Mouse (Mus musculus) heart, embryonic 13.5 days (tissue): ENCODE data around the gene 1700061G19Rik. TPM values are rescaled to one million over a fixed set of nuclear protein-coding genes. Genes with fewer than 3 reads are reported as not detected.
"Not testable (repeated sequence)": the region's sequence is repeated elsewhere in the genome, so short reads cannot be mapped to it uniquely, and the experiment has no call there.

Source experiments
- ATAC-seq: fragments of 200-750 bp; cut with Nextera tagmentation; 2 replicates; pipeline ENCODE4 v1.8.0; 2017; ENCODE audit warnings: moderate TSS enrichment; ENCODE audit not compliant: insufficient number of reproducible peaks, low FRiP score, low TSS enrichment; ENCODE audit errors: extremely low read depth
- H3K27ac ChIP-seq: fragments of 300-500 bp; sonication (generic); replicated peaks from 2 replicates; pipeline ENCODE4 v1.5.1; 2015; ENCODE audit warnings: moderate library complexity, mild to moderate bottlenecking, inconsistent platforms
- H3K27me3 ChIP-seq: fragments of 300-500 bp; sonication (generic); replicated peaks from 2 replicates; pipeline ENCODE4 v1.6.1; 2015; ENCODE audit warnings: mild to moderate bottlenecking, inconsistent platforms
- H3K36me3 ChIP-seq: fragments of 300-500 bp; sonication (generic); 2 replicates; pipeline ENCODE4 v1.6.1; 2015; ENCODE audit warnings: mild to moderate bottlenecking, inconsistent platforms
- H3K4me1 ChIP-seq: fragments of 300-500 bp; sonication (generic); 2 replicates; pipeline ENCODE4 v1.6.1; 2015; ENCODE audit warnings: inconsistent platforms
- H3K4me2 ChIP-seq: fragments of 300-500 bp; sonication (generic); 2 replicates; pipeline ENCODE4 v1.6.1; 2015; ENCODE audit warnings: inconsistent platforms, mild to moderate bottlenecking, moderate library complexity
- H3K4me3 ChIP-seq: fragments of 300-500 bp; sonication (generic); 2 replicates; pipeline ENCODE4 v1.5.1; 2015; ENCODE audit warnings: moderate library complexity, mild to moderate bottlenecking, inconsistent platforms
- H3K9ac ChIP-seq: fragments of 300-500 bp; sonication (generic); 2 replicates; pipeline ENCODE4 v1.6.1; 2015; ENCODE audit warnings: inconsistent platforms, mild to moderate bottlenecking, moderate library complexity
- H3K9me3 ChIP-seq: fragments of 300-500 bp; sonication (generic); 2 replicates; pipeline ENCODE4 v1.6.1; 2016; ENCODE audit warnings: inconsistent platforms
- WGBS: fragments of 180-500 bp; shearing (Covaris S2); methylation state at CpG from one replicate; pipeline ENCODE4 v1.1.7; 2015; ENCODE audit warnings: mixed read lengths; 5-methylcytosine and 5-hydroxymethylcytosine counted together
- polyA plus RNA-seq: library from polyadenylated mRNA; unstranded; fragments of >200 nt; fragmentation: Nextera tagmentation; extraction: Ambion mirVana; gene quantifications from 2 replicates; pipeline ENCODE4 v1.2.1, GENCODE M21; 2015

The 1700061G19Rik gene
- polyA plus RNA-seq, 1 experiment from 2014 or later = 0.37 TPM

DNA sequence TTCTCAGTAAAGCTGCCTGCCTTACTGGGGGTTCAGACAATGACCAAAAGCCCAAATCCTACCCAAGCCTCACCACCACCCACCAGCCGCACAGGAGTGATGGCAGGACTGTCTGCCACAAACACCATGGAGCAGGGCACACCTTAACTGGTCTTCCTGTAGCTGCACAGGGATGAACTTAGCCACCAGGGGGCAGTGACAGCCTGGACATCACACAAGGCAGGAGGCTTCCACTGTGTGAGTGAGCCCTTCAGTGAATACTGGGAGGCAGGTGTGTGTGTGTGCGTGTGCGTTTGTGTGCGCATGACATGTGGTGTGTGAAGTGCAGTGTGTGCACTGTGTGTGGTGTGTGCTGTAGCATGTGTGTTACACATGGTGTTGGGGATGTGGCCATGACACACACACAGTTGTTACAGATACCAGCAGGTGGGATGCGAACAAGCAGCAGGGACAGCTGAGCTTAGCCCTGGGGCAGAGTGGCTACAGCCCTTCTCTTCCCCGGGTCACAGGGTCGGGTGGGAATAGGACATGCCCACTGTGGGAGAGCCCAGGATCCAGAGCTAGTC is 22.4 kb downstream of the 1700061G19Rik start:
- H3K4me2 ChIP-seq = no peak overlapping the region
- H3K27ac ChIP-seq = no peak overlapping the region
- H3K4me1 ChIP-seq = no peaks in the 10 kb centered on the region
- no peaks in the 10 kb centered on the region for H3K9me3 ChIP-seq
- 80% methylated on average over 7 of the region's 7 CpGs for WGBS
- no peaks in the 10 kb centered on the region for H3K27me3 ChIP-seq
- no peak overlapping the region for H3K4me3 ChIP-seq
- ATAC-seq = peak; percentile 22
- H3K9ac ChIP-seq = no peak overlapping the region
- H3K36me3 ChIP-seq = peaks cover 98% of the 10 kb centered on the region

DNA sequence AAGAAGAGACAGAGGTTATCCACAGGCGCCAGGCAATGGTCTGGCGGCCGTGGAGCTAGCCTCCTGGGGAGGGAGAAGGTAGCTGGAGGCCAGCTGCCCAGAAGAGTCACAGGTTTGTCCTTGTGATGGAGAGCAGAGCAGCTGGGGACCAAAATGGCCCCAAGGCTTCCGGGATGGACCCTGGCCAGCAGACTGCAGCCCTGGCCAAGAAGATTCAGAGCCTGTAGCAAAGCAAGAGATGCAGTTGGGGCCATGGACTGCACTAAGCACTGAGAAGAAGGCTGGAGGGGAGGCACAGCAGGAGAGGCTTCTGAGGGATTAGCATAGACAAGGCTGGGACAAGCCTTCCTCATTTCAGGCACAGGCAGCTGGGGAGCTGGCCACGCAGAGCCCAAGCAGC is 27.4 kb downstream of the 1700061G19Rik start:
- WGBS = 91% methylated on average over 5 of the region's 5 CpGs
- no peaks in the 10 kb centered on the region for H3K9me3 ChIP-seq
- no peak overlapping the region for H3K4me3 ChIP-seq
- H3K27me3 ChIP-seq = no peaks in the 10 kb centered on the region
- H3K4me2 ChIP-seq = no peak overlapping the region
- H3K27ac ChIP-seq = no peak overlapping the region
- H3K36me3 ChIP-seq = peaks cover 92% of the 10 kb centered on the region
- H3K4me1 ChIP-seq = peaks cover 10% of the 10 kb centered on the region
- no peak for ATAC-seq
- no peak overlapping the region for H3K9ac ChIP-seq

DNA sequence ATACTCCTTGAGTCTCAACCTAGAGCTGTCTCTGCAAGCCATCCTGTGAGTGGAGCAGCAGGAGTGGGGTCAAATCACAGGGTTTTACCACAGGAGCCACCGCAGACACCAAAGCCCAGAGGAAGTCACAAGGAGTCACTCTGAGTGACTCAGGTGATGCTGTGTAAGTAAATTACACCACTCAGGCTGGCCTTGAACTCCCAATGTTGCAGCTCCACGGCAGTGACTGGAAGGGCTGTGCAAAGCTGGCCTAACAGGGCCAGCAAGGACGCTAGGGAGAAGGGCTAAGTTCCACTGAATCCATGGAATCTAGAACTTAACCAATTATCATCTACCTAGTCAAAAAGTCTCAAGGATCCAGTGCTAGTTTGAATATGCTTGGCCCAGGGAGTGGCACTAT is 30.9 kb downstream of the 1700061G19Rik start:
- Histone ChIP-seq H3K9ac (no peak overlapping the region), H3K36me3 (peaks cover 84% of the 10 kb centered on the region)
- WGBS = 89% methylated on average over 3 of the region's 3 CpGs

DNA sequence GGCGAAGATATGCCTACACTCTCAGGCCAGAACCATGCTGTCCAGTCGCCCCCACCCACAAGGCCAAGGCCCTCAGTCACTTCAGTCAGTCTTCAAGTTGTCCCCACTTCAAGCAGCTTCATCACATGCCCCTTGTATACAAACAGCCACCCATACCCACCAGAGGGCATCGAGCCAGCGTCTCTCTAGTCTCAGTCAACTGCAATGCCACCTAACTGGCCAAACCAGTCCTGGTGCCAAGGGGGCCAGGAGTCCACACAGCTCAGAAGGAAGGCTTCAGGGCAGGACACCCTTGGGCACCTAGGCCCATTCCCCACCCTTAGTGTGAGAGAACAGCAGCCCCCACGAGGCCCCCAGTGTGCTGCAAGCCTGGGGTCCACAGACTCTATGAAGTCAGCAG is 31.8 kb downstream of the 1700061G19Rik start:
- Histone ChIP-seq H3K9ac (0 out of 2 replicates have a peak overlapping the region, but pooled peaks have one; percentile 14), H3K4me2 (no peak overlapping the region), H3K36me3 (peaks cover 84% of the 10 kb centered on the region), H3K27me3 (no peaks in the 10 kb centered on the region), H3K4me1 (peaks cover 20% of the 10 kb centered on the region), H3K9me3 (no peaks in the 10 kb centered on the region), H3K4me3 (no peak overlapping the region), H3K27ac (peak overlapping the region; percentile 62)
- no peak for ATAC-seq
- WGBS = 83% methylated on average over 5 of the region's 5 CpGs

More for the DNA sequence above, 30.9 kb downstream of the 1700061G19Rik start:
- H3K27me3 ChIP-seq = no peaks in the 10 kb centered on the region
- no peaks in the 10 kb centered on the region for H3K9me3 ChIP-seq
- H3K4me1 ChIP-seq = peaks cover 20% of the 10 kb centered on the region
- H3K27ac ChIP-seq = no peak overlapping the region
- H3K4me2 ChIP-seq = no peak overlapping the region
- no peak overlapping the region for H3K4me3 ChIP-seq
- ATAC-seq = no peak

DNA sequence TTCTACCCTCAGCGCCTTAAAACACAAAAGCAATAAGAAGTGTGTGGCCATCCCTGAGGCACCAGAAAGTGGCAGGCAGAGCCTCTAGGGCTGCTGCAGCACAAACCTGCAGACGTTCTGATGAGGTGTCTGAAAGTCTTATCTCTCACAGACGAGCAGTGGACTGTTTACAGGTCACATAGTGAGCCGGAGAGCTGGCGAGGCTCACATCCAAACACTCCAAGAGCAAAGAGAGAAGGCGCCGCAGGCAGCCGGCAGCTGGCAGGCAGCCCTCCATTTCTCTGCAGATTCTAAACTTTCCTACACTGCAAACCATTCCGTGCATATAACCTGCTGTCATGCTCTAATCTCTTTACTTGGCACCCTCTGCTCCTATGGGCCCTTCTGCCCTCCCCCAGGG is 32.6 kb downstream of the 1700061G19Rik start:
- peak overlapping the region; percentile 24; the same call in 1 of the 2 replicates for H3K4me2 ChIP-seq
- no peak for ATAC-seq
- H3K9ac ChIP-seq = peak overlapping the region; percentile 48; the same call in 1 of the 2 replicates
- peaks cover 20% of the 10 kb centered on the region for H3K4me1 ChIP-seq
- H3K4me3 ChIP-seq = no peak overlapping the region
- WGBS = 19% methylated on average over 9 of the region's 9 CpGs
- H3K27me3 ChIP-seq = no peaks in the 10 kb centered on the region
- H3K36me3 ChIP-seq = peaks cover 84% of the 10 kb centered on the region
- no peaks in the 10 kb centered on the region for H3K9me3 ChIP-seq
- H3K27ac ChIP-seq = peak overlapping the region; percentile 62

DNA sequence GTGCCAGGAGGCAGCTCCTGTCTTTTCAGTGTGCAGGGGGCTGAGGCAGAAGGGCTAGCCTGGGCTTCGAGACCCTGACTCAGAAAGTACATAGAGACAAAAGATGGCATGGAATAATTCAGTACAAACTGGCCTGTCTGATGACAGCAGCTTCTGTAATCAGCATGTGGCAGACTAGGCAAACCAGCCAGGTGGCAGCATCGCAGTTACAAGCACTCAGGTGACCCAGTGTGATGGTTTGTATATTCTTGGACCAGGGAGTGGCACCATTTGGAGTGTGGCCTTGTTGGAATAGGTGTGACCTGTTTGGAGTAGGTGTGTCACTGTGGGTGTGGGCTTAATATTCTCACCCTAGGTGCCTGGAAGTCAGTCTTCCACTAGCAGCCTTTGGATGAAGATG is 34.5 kb downstream of the 1700061G19Rik start:
- peaks cover 21% of the 10 kb centered on the region for H3K4me1 ChIP-seq
- not testable (repeated sequence) for H3K4me3 ChIP-seq, H3K9me3 ChIP-seq, H3K9ac ChIP-seq, H3K27ac ChIP-seq, ATAC-seq, H3K27me3 ChIP-seq, H3K4me2 ChIP-seq
- WGBS = 89% methylated on average over 2 of the region's 2 CpGs
- peaks cover 82% of the 10 kb centered on the region for H3K36me3 ChIP-seq

DNA sequence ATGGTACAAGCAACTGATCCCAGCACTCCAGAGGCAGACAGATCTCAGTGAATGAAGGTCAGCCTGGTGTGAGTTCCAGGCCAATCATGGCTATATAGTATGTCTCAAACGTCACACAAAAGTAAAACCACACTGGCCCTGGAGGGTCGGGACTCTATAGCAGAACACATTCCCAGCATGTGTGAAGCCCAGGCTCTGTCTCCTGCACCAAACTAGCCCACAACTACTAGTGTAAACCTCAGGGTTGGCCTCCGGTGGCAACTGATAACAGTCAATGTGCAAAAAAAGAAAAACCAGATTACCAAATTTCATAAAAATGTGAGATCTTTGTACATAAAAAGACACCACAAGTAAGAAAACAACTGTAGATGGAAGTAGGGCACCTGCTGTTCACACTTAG is 37.7 kb downstream of the 1700061G19Rik start:
- Histone ChIP-seq H3K27me3 (no peaks in the 10 kb centered on the region), H3K27ac (no peak overlapping the region), H3K9ac (no peak overlapping the region), H3K4me1 (peaks cover 15% of the 10 kb centered on the region), H3K4me3 (no peak overlapping the region), H3K9me3 (no peaks in the 10 kb centered on the region), H3K4me2 (no peak overlapping the region), H3K36me3 (peaks cover 84% of the 10 kb centered on the region)
- 75% methylated on average over 3 of the region's 3 CpGs for WGBS
- no peak for ATAC-seq

DNA sequence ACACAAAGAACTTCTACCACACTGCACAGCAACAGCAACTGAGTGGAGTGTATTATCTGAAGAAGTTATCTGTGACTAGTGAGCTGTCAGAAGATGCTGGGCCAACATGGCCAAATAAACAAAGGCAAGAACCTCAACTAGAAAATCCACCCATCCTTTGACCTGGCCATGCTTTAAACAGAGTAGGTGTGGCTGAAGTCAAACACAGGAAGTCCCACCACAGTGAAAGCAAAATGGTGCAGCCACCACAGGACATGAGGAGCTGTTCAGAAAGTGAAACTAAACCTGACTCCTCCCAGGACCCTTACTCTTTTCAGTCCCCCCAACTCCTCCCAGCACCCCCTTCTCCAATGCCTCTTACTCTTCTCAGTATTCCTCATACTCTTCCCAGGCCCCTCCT is 38.2 kb downstream of the 1700061G19Rik start:
- Histone ChIP-seq H3K4me3 (no peak overlapping the region), H3K4me1 (peaks cover 11% of the 10 kb centered on the region), H3K4me2 (no peak overlapping the region), H3K27me3 (no peaks in the 10 kb centered on the region), H3K27ac (no peak overlapping the region), H3K36me3 (peaks cover 89% of the 10 kb centered on the region), H3K9me3 (no peaks in the 10 kb centered on the region), H3K9ac (no peak overlapping the region)
- ATAC-seq = no peak

DNA sequence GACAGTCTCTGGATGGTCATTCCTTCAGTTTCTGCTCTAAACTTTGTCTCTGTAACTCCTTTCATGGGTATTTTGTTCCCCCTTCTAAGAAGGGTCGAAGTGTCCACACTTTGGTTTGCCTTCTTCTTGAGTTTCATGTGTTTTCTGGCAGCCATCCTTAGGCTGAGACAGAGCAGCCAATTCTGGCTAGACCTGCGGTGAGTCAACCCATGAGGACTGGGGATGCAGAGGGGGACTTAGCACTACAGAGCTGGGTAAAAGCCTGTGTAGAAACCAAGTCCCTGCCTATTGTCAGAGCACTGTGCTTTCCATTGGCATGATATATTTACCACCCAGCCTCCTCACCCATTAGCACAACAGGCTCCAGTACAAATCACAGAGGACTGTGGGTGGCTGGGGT is 41.9 kb downstream of the 1700061G19Rik start:
- no peaks in the 10 kb centered on the region for H3K27me3 ChIP-seq
- WGBS = 87% methylated on average over 2 of the region's 2 CpGs

DNA sequence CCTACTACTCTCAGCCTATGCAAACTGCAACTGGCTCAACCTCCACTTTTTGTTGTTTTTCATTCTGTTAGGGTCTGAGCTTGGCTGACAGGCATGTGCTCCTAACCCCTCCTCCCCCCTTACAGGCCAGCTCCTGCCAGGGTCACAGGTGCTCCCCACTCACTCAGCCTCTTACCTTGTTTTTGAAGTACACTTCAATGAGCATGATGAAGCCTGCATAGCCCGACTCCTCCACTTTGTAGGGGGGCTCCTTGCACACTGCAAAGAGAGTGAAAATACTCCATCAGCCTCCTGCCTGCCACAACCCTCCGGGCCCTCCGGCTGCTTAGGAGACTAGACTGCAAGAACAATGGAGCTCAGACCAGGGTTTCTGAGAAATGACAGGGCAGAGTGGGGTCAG is 44.4 kb downstream of the 1700061G19Rik start:
- H3K27ac ChIP-seq = no peak overlapping the region
- WGBS = 81% methylated on average over 3 of the region's 3 CpGs
- H3K9ac ChIP-seq = no peak overlapping the region
- peaks cover 90% of the 10 kb centered on the region for H3K36me3 ChIP-seq
- no peaks in the 10 kb centered on the region for H3K27me3 ChIP-seq
- no peak overlapping the region for H3K4me3 ChIP-seq
- no peak overlapping the region for H3K4me2 ChIP-seq
- no peaks in the 10 kb centered on the region for H3K9me3 ChIP-seq
- H3K4me1 ChIP-seq = peaks cover 8% of the 10 kb centered on the region; the same call in 1 of the 2 replicates
- no peak for ATAC-seq

More for the DNA sequence above, 41.9 kb downstream of the 1700061G19Rik start:
- Histone ChIP-seq H3K9ac (no peak overlapping the region), H3K27ac (no peak overlapping the region), H3K9me3 (no peaks in the 10 kb centered on the region), H3K4me1 (peaks cover 8% of the 10 kb centered on the region; the same call in 1 of the 2 replicates), H3K4me2 (no peak overlapping the region), H3K36me3 (peaks cover 89% of the 10 kb centered on the region), H3K4me3 (no peak overlapping the region)
- no peak for ATAC-seq

DNA sequence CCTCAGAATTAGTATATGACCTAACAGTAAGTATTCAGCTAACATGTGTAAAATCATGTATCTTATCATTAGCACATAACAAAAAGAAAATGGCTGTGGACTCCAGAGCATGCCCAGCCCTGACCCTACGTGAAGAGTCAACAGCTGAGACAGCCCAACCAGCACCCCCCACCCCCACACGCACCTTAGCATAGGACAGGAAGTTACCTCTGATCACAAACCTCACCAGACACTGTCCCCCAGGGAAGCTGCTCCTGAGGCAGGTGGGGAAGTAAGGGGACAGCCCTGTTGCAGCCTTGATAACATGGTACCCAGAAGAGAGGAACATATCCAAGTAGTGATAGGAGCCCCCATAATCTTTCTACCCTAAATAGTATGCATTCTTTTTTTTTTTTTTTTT is 50.7 kb downstream of the 1700061G19Rik start:
- Histone ChIP-seq H3K36me3 (peaks cover 57% of the 10 kb centered on the region), H3K4me3 (no peak overlapping the region), H3K9me3 (no peaks in the 10 kb centered on the region), H3K27ac (no peak overlapping the region), H3K27me3 (no peaks in the 10 kb centered on the region), H3K4me1 (peaks cover 29% of the 10 kb centered on the region), H3K4me2 (no peak overlapping the region), H3K9ac (no peak overlapping the region)
- WGBS = 90% methylated on average over 2 of the region's 2 CpGs
- no peak for ATAC-seq

DNA sequence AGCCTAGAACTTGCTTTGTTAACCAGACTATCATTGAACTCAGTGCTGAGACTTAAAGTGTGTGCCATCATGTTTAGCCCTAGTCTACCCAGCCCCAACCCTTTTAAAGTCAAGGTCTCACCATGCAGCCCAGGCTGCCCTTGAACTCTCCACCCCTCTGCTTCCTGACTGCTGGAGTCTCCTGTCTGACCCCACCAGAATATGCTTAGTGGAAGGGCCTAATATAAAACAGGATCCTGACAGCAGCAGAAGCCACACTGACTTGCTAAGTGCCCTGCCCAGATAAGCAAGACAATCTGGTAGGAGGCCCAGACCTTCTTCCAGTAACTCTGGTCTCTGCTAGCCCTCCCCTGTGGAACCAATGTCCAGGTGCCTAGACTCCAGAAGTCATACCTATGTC is 53.8 kb downstream of the 1700061G19Rik start:
- no peak overlapping the region for H3K4me2 ChIP-seq
- H3K27ac ChIP-seq = peak overlapping the region; percentile 63
- no peaks in the 10 kb centered on the region for H3K27me3 ChIP-seq
- H3K9me3 ChIP-seq = no peaks in the 10 kb centered on the region
- ATAC-seq = no peak
- peaks cover 30% of the 10 kb centered on the region for H3K36me3 ChIP-seq
- H3K4me3 ChIP-seq = no peak overlapping the region
- peak overlapping the region; percentile 2; the same call in 1 of the 2 replicates for H3K9ac ChIP-seq
- peaks cover 49% of the 10 kb centered on the region for H3K4me1 ChIP-seq
